Mouse (Mus musculus): Measurements from ENCODE around the gene Uox. TPM values are rescaled to one million over a fixed set of nuclear protein-coding genes. Genes with fewer than 3 reads are reported as not detected.

Gene Uox
- polyA plus RNA-seq, 1 experiment from 2014 or later, result 0.18 TPM

- H3K4me1 ChIP-seq (replicated peaks), result peaks cover 11% of the 10 kb centered on the region
- WGBS, result 78% methylated on average over 4 of the region's 4 CpGs
- ATAC-seq (ENCODE audit: low FRiP score, low read depth), result no peak
Measured at GRCm38 (mm10) chr3:146611261-146611660, 41.0 kb downstream of the Uox start.

GRCm38 (mm10) chr3:146611821-146612220, 41.6 kb downstream of the Uox start:
- H3K36me3 ChIP-seq, result no peaks in the 10 kb centered on the region
- no peak overlapping the region for H3K9ac ChIP-seq
- no peaks in the 10 kb centered on the region for H3K9me3 ChIP-seq
- H3K27me3 ChIP-seq, result no peaks in the 10 kb centered on the region
- peaks cover 11% of the 10 kb centered on the region for H3K4me1 ChIP-seq (replicated peaks)
- 86% methylated on average over 4 of the region's 4 CpGs for WGBS
- H3K27ac ChIP-seq (replicated peaks), result no peak overlapping the region
- no peak overlapping the region for H3K4me3 ChIP-seq
- no peak for ATAC-seq (ENCODE audit: low FRiP score, low read depth)
- no peak overlapping the region for H3K4me2 ChIP-seq

More at GRCm38 (mm10) chr3:146611261-146611660, 41.0 kb downstream of the Uox start:
- H3K9ac ChIP-seq, result no peak overlapping the region
- H3K27ac ChIP-seq (replicated peaks), result no peak overlapping the region
- H3K36me3 ChIP-seq, result no peaks in the 10 kb centered on the region
- H3K9me3 ChIP-seq, result no peaks in the 10 kb centered on the region
- no peaks in the 10 kb centered on the region for H3K27me3 ChIP-seq
- no peak overlapping the region for H3K4me3 ChIP-seq
- no peak overlapping the region for H3K4me2 ChIP-seq

- Histone ChIP-seq H3K9me3 (no peaks in the 10 kb centered on the region), H3K4me3 (no peak within 1 kb of the TSS), H3K27me3 (no peaks in the 10 kb centered on the region), H3K27ac (replicated peaks) (no peak within 1 kb of the TSS), H3K9ac (no peak within 1 kb of the TSS), H3K4me2 (no peak within 1 kb of the TSS), H3K36me3 (no peaks in the 10 kb centered on the region), H3K4me1 (replicated peaks) (no peaks in the 10 kb centered on the region)
- 91% methylated on average over 4 of the region's 4 CpGs for WGBS
- no peak for ATAC-seq (ENCODE audit: low FRiP score, low read depth)
Measured at GRCm38 (mm10) chr3:146615496-146615895, 45.3 kb downstream of the Uox start, which contains the start of gene Dnase2b. TSS of gene Dnase2b (minus strand) at chr3:146615596.

GRCm38 (mm10) chr3:146616533-146617283, 46.5 kb downstream of the Uox start:
- no peaks in the 10 kb centered on the region for H3K9me3 ChIP-seq
- no peaks in the 10 kb centered on the region for H3K36me3 ChIP-seq
- no peaks in the 10 kb centered on the region for H3K27me3 ChIP-seq
- no peak overlapping the region for H3K9ac ChIP-seq
- H3K4me2 ChIP-seq, result no peak overlapping the region
- WGBS, result 79% methylated on average over 5 of the region's 5 CpGs
- 0 out of 2 replicates have a peak, but pooled peaks cover 4% of the 10 kb centered on the region for H3K4me1 ChIP-seq (replicated peaks)
- no peak for ATAC-seq (ENCODE audit: low FRiP score, low read depth)
- H3K4me3 ChIP-seq, result no peak overlapping the region
- no peak overlapping the region for H3K27ac ChIP-seq (replicated peaks)

GRCm38 (mm10) chr3:146617946-146618345, 47.7 kb downstream of the Uox start:
- no peaks in the 10 kb centered on the region for H3K9me3 ChIP-seq
- 0 out of 2 replicates have a peak, but pooled peaks cover 4% of the 10 kb centered on the region for H3K4me1 ChIP-seq (replicated peaks)
- ATAC-seq (ENCODE audit: low FRiP score, low read depth), result no peak
- no peak overlapping the region for H3K4me2 ChIP-seq
- no peak overlapping the region for H3K9ac ChIP-seq
- no peaks in the 10 kb centered on the region for H3K36me3 ChIP-seq
- H3K27ac ChIP-seq (replicated peaks), result no peak overlapping the region
- no peaks in the 10 kb centered on the region for H3K27me3 ChIP-seq
- no peak overlapping the region for H3K4me3 ChIP-seq

- no peak for ATAC-seq (ENCODE audit: low FRiP score, low read depth)
- no peak overlapping the region for H3K4me2 ChIP-seq
- H3K4me3 ChIP-seq, result no peak overlapping the region
- no peak overlapping the region for H3K9ac ChIP-seq
- H3K9me3 ChIP-seq, result no peaks in the 10 kb centered on the region
- H3K36me3 ChIP-seq, result no peaks in the 10 kb centered on the region
- no peaks in the 10 kb centered on the region for H3K27me3 ChIP-seq
- no peak overlapping the region for H3K27ac ChIP-seq (replicated peaks)
- WGBS, result 89% methylated on average over 4 of the region's 4 CpGs
- 0 out of 2 replicates have a peak, but pooled peaks cover 4% of the 10 kb centered on the region for H3K4me1 ChIP-seq (replicated peaks)
Measured at GRCm38 (mm10) chr3:146618357-146618756, 48.1 kb downstream of the Uox start.

GRCm38 (mm10) chr3:146620101-146620500, 49.9 kb downstream of the Uox start:
- 0 out of 2 replicates have a peak, but pooled peaks cover 4% of the 10 kb centered on the region for H3K4me1 ChIP-seq (replicated peaks)
- H3K36me3 ChIP-seq, result no peaks in the 10 kb centered on the region
- no peak overlapping the region for H3K4me3 ChIP-seq
- no peak overlapping the region for H3K9ac ChIP-seq
- no peaks in the 10 kb centered on the region for H3K9me3 ChIP-seq
- no peak for ATAC-seq (ENCODE audit: low FRiP score, low read depth)
- no peak overlapping the region for H3K4me2 ChIP-seq
- WGBS, result 91% methylated on average over 10 of the region's 10 CpGs
- H3K27ac ChIP-seq (replicated peaks), result no peak overlapping the region
- no peaks in the 10 kb centered on the region for H3K27me3 ChIP-seq

- peak; percentile 59; the same call in 1 of the 2 replicates for ATAC-seq (ENCODE audit: low FRiP score, low read depth)
- Histone ChIP-seq H3K36me3 (no peaks in the 10 kb centered on the region), H3K27ac (replicated peaks) (peak overlapping the region; percentile 31; the same call in 1 of the 2 replicates), H3K9ac (no peak overlapping the region), H3K4me2 (no peak overlapping the region), H3K4me1 (replicated peaks) (0 out of 2 replicates have a peak, but pooled peaks cover 4% of the 10 kb centered on the region), H3K4me3 (no peak overlapping the region), H3K27me3 (no peaks in the 10 kb centered on the region), H3K9me3 (no peaks in the 10 kb centered on the region)
- 79% methylated on average over 14 of the region's 14 CpGs for WGBS
Measured at GRCm38 (mm10) chr3:146620555-146621249, 50.5 kb downstream of the Uox start.

- no peak overlapping the region for H3K27ac ChIP-seq (replicated peaks)
- ATAC-seq (ENCODE audit: low FRiP score, low read depth), result no peak
- H3K4me2 ChIP-seq, result no peak overlapping the region
- H3K4me3 ChIP-seq, result no peak overlapping the region
- H3K36me3 ChIP-seq, result no peaks in the 10 kb centered on the region
- no peaks in the 10 kb centered on the region for H3K27me3 ChIP-seq
- H3K4me1 ChIP-seq (replicated peaks), result 0 out of 2 replicates have a peak, but pooled peaks cover 4% of the 10 kb centered on the region
- H3K9ac ChIP-seq, result no peak overlapping the region
- no peaks in the 10 kb centered on the region for H3K9me3 ChIP-seq
- 80% methylated on average over 11 of the region's 11 CpGs for WGBS
Measured at GRCm38 (mm10) chr3:146621966-146622365, 51.7 kb downstream of the Uox start.

- H3K27ac ChIP-seq (replicated peaks), result no peak overlapping the region
- WGBS, result 90% methylated on average over 4 of the region's 4 CpGs
- H3K4me2 ChIP-seq, result no peak overlapping the region
- H3K9me3 ChIP-seq, result no peaks in the 10 kb centered on the region
- 0 out of 2 replicates have a peak, but pooled peaks cover 9% of the 10 kb centered on the region for H3K4me1 ChIP-seq (replicated peaks)
- H3K9ac ChIP-seq, result no peak overlapping the region
- H3K4me3 ChIP-seq, result no peak overlapping the region
- no peaks in the 10 kb centered on the region for H3K27me3 ChIP-seq
- no peaks in the 10 kb centered on the region for H3K36me3 ChIP-seq
- ATAC-seq (ENCODE audit: low FRiP score, low read depth), result no peak
Measured at GRCm38 (mm10) chr3:146625766-146626165, 55.5 kb downstream of the Uox start.

GRCm38 (mm10) chr3:146628227-146628982, 58.2 kb downstream of the Uox start:
- 63% methylated on average over 8 of the region's 8 CpGs for WGBS
- Histone ChIP-seq H3K9me3 (no peaks in the 10 kb centered on the region), H3K27me3 (no peaks in the 10 kb centered on the region), H3K9ac (no peak overlapping the region), H3K4me1 (replicated peaks) (0 out of 2 replicates have a peak, but pooled peaks cover 5% of the 10 kb centered on the region), H3K27ac (replicated peaks) (no peak overlapping the region), H3K4me2 (no peak overlapping the region), H3K36me3 (no peaks in the 10 kb centered on the region), H3K4me3 (no peak overlapping the region)
- no peak for ATAC-seq (ENCODE audit: low FRiP score, low read depth)

Data from hindbrain, embryonic 15.5 days (tissue).